Mouse (Mus musculus): ENCODE measurements around the gene Adra1d. TPM values are rescaled to one million over a fixed set of nuclear protein-coding genes. Genes with fewer than 3 reads are reported as not detected.

Gene Adra1d
- polyA plus RNA-seq, 1 experiment from 2014 or later = not detected

- no peak overlapping the region for H3K4me3 ChIP-seq
- peaks cover 12% of the 10 kb centered on the region for H3K4me1 ChIP-seq
- H3K4me2 ChIP-seq = no peak overlapping the region
- peaks cover 60% of the 10 kb centered on the region for H3K27me3 ChIP-seq
- no peak overlapping the region for H3K9ac ChIP-seq
- WGBS = 57% methylated on average over 2 of the region's 2 CpGs
- no peaks in the 10 kb centered on the region for H3K9me3 ChIP-seq (replicated peaks)
- ATAC-seq = no peak
- H3K27ac ChIP-seq = no peak overlapping the region
- H3K36me3 ChIP-seq (ENCODE audit: poor library complexity, severe bottlenecking) = no peaks in the 10 kb centered on the region
Observed at GRCm38 (mm10) chr2:131550906-131551305, 11.2 kb downstream of the Adra1d start.

GRCm38 (mm10) chr2:131550474-131550873, 11.6 kb downstream of the Adra1d start:
- H3K4me1 ChIP-seq = peaks cover 15% of the 10 kb centered on the region
- H3K27me3 ChIP-seq = peaks cover 64% of the 10 kb centered on the region
- ATAC-seq = no peak
- 61% methylated on average over 2 of the region's 2 CpGs for WGBS
- H3K4me2 ChIP-seq = no peak overlapping the region
- no peak overlapping the region for H3K4me3 ChIP-seq
- no peak overlapping the region for H3K27ac ChIP-seq
- no peaks in the 10 kb centered on the region for H3K9me3 ChIP-seq (replicated peaks)
- no peaks in the 10 kb centered on the region for H3K36me3 ChIP-seq (ENCODE audit: poor library complexity, severe bottlenecking)
- no peak overlapping the region for H3K9ac ChIP-seq

GRCm38 (mm10) chr2:131549090-131549489, 13.0 kb downstream of the Adra1d start:
- 94% methylated on average over 5 of the region's 5 CpGs for WGBS
- H3K4me3 ChIP-seq = no peak overlapping the region
- no peak for ATAC-seq
- H3K9me3 ChIP-seq (replicated peaks) = no peaks in the 10 kb centered on the region
- H3K36me3 ChIP-seq (ENCODE audit: poor library complexity, severe bottlenecking) = no peaks in the 10 kb centered on the region
- no peak overlapping the region for H3K4me2 ChIP-seq
- no peak overlapping the region for H3K27ac ChIP-seq
- H3K4me1 ChIP-seq = peaks cover 15% of the 10 kb centered on the region
- H3K9ac ChIP-seq = no peak overlapping the region
- peaks cover 69% of the 10 kb centered on the region for H3K27me3 ChIP-seq

GRCm38 (mm10) chr2:131548330-131548729, 13.8 kb downstream of the Adra1d start:
- H3K36me3 ChIP-seq (ENCODE audit: poor library complexity, severe bottlenecking) = no peaks in the 10 kb centered on the region
- peaks cover 15% of the 10 kb centered on the region for H3K4me1 ChIP-seq
- no peak overlapping the region for H3K4me3 ChIP-seq
- no peak for ATAC-seq
- no peak overlapping the region for H3K27ac ChIP-seq
- peaks cover 71% of the 10 kb centered on the region for H3K27me3 ChIP-seq
- no peaks in the 10 kb centered on the region for H3K9me3 ChIP-seq (replicated peaks)
- no peak overlapping the region for H3K4me2 ChIP-seq
- WGBS = 78% methylated on average over 2 of the region's 2 CpGs
- H3K9ac ChIP-seq = no peak overlapping the region

GRCm38 (mm10) chr2:131546745-131547408, 15.2 kb downstream of the Adra1d start:
- ATAC-seq = peak; percentile 36; the same call in 1 of the 2 replicates
- 13% methylated on average over 19 of the region's 19 CpGs for WGBS
- Histone ChIP-seq H3K9ac (no peak overlapping the region), H3K4me3 (peak overlapping the region; percentile 45), H3K4me2 (peak overlapping the region; percentile 76), H3K27ac (no peak overlapping the region), H3K4me1 (peaks cover 15% of the 10 kb centered on the region), H3K9me3 (replicated peaks) (no peaks in the 10 kb centered on the region), H3K36me3 (ENCODE audit: poor library complexity, severe bottlenecking) (no peaks in the 10 kb centered on the region), H3K27me3 (peaks cover 58% of the 10 kb centered on the region)

- Histone ChIP-seq H3K27ac (no peak overlapping the region), H3K4me2 (peak overlapping the region; percentile 76), H3K9me3 (replicated peaks) (no peaks in the 10 kb centered on the region), H3K9ac (peak overlapping the region; percentile 61), H3K36me3 (ENCODE audit: poor library complexity, severe bottlenecking) (no peaks in the 10 kb centered on the region), H3K4me1 (peaks cover 15% of the 10 kb centered on the region), H3K4me3 (peak overlapping the region; percentile 45), H3K27me3 (peaks cover 53% of the 10 kb centered on the region)
- no peak for ATAC-seq
- 3% methylated on average over 25 of the region's 27 CpGs for WGBS
Observed at GRCm38 (mm10) chr2:131546308-131546700, 15.8 kb downstream of the Adra1d start.

GRCm38 (mm10) chr2:131545386-131546307, 16.4 kb downstream of the Adra1d start:
- Histone ChIP-seq H3K4me3 (peak overlapping the region; percentile 45), H3K27me3 (peaks cover 47% of the 10 kb centered on the region), H3K9ac (peak overlapping the region; percentile 61), H3K4me1 (peaks cover 15% of the 10 kb centered on the region), H3K9me3 (replicated peaks) (no peaks in the 10 kb centered on the region), H3K36me3 (ENCODE audit: poor library complexity, severe bottlenecking) (no peaks in the 10 kb centered on the region), H3K27ac (no peak overlapping the region), H3K4me2 (peak overlapping the region; percentile 76)
- peak; percentile 57 for ATAC-seq
- 1% methylated on average over 45 of the region's 45 CpGs for WGBS

- H3K9ac ChIP-seq = no peak overlapping the region
- H3K9me3 ChIP-seq (replicated peaks) = no peaks in the 10 kb centered on the region
- H3K4me1 ChIP-seq = peaks cover 15% of the 10 kb centered on the region
- no peak overlapping the region for H3K27ac ChIP-seq
- no peak overlapping the region for H3K4me2 ChIP-seq
- no peak for ATAC-seq
- H3K4me3 ChIP-seq = no peak overlapping the region
- H3K27me3 ChIP-seq = peaks cover 28% of the 10 kb centered on the region
- no peaks in the 10 kb centered on the region for H3K36me3 ChIP-seq (ENCODE audit: poor library complexity, severe bottlenecking)
- WGBS = 26% methylated on average over 6 of the region's 6 CpGs
Observed at GRCm38 (mm10) chr2:131542531-131542930, 19.6 kb downstream of the Adra1d start.

- Histone ChIP-seq H3K27me3 (peaks cover 19% of the 10 kb centered on the region), H3K4me3 (no peak overlapping the region), H3K27ac (no peak overlapping the region), H3K36me3 (ENCODE audit: poor library complexity, severe bottlenecking) (no peaks in the 10 kb centered on the region), H3K4me1 (peaks cover 11% of the 10 kb centered on the region), H3K9ac (no peak overlapping the region), H3K9me3 (replicated peaks) (no peaks in the 10 kb centered on the region), H3K4me2 (no peak overlapping the region)
- ATAC-seq = no peak
- 73% methylated on average over 4 of the region's 4 CpGs for WGBS
Observed at GRCm38 (mm10) chr2:131541686-131542085, 20.4 kb downstream of the Adra1d start.

- ATAC-seq = no peak
Observed at GRCm38 (mm10) chr2:131539780-131540179, 22.3 kb downstream of the Adra1d start.

GRCm38 (mm10) chr2:131538341-131538740, 23.7 kb downstream of the Adra1d start:
- Histone ChIP-seq H3K9me3 (replicated peaks) (no peaks in the 10 kb centered on the region), H3K36me3 (ENCODE audit: poor library complexity, severe bottlenecking) (no peaks in the 10 kb centered on the region), H3K4me3 (no peak overlapping the region), H3K4me2 (no peak overlapping the region), H3K27me3 (no peaks in the 10 kb centered on the region), H3K4me1 (no peaks in the 10 kb centered on the region), H3K27ac (no peak overlapping the region), H3K9ac (no peak overlapping the region)
- ATAC-seq = no peak
- 63% methylated on average over 7 of the region's 7 CpGs for WGBS

More at GRCm38 (mm10) chr2:131539780-131540179, 22.3 kb downstream of the Adra1d start:
- no peak overlapping the region for H3K4me2 ChIP-seq
- no peak overlapping the region for H3K27ac ChIP-seq
- no peaks in the 10 kb centered on the region for H3K9me3 ChIP-seq (replicated peaks)
- no peak overlapping the region for H3K9ac ChIP-seq
- H3K4me3 ChIP-seq = no peak overlapping the region
- 83% methylated on average over 6 of the region's 6 CpGs for WGBS
- no peaks in the 10 kb centered on the region for H3K36me3 ChIP-seq (ENCODE audit: poor library complexity, severe bottlenecking)
- no peaks in the 10 kb centered on the region for H3K4me1 ChIP-seq
- peaks cover 2% of the 10 kb centered on the region; the same call in 1 of the 2 replicates for H3K27me3 ChIP-seq

GRCm38 (mm10) chr2:131535168-131535567, 26.9 kb downstream of the Adra1d start:
- no peak for ATAC-seq
- H3K4me1 ChIP-seq = no peaks in the 10 kb centered on the region
- 91% methylated on average over 5 of the region's 5 CpGs for whole genome bisulfite sequencing

More at GRCm38 (mm10) chr2:131535168-131535567, 26.9 kb downstream of the Adra1d start:
- no peak overlapping the region for H3K4me2 ChIP-seq
- H3K9ac ChIP-seq = no peak overlapping the region
- no peaks in the 10 kb centered on the region for H3K27me3 ChIP-seq
- no peak overlapping the region for H3K27ac ChIP-seq
- no peak overlapping the region for H3K4me3 ChIP-seq
- H3K36me3 ChIP-seq (ENCODE audit: poor library complexity, severe bottlenecking) = no peaks in the 10 kb centered on the region
- no peaks in the 10 kb centered on the region for H3K9me3 ChIP-seq (replicated peaks)
